Mouse (Mus musculus) liver, embryonic 14.5 days (tissue): ENCODE data around the gene Tmem40. TPM values are rescaled to one million over a fixed set of nuclear protein-coding genes. Genes with fewer than 3 reads are reported as not detected.

Experiments
- ATAC-seq: fragments of 200-750 bp; cut with Nextera tagmentation; 2 replicates; pipeline ENCODE4 v1.8.0; 2017; ENCODE audit warnings: moderate number of reproducible peaks, mild to moderate bottlenecking, moderate library complexity; ENCODE audit not compliant: insufficient read depth
- DNase-seq, 3 experiments: peaks; one replicate each; pipeline ENCODE4 v3.0.0-alpha.2; 2012 to 2013; ENCODE audit warnings: low read depth in 3 of 3, low spot score in 3 of 3
- H3K27ac ChIP-seq: fragments of 300-500 bp; sonication (generic); 2 replicates; pipeline ENCODE4 v1.5.1; 2014; ENCODE audit warnings: moderate library complexity, mild to moderate bottlenecking, control low read depth, inconsistent platforms
- H3K27me3 ChIP-seq: fragments of 300-500 bp; sonication (generic); 2 replicates; pipeline ENCODE4 v1.6.1; 2014; ENCODE audit warnings: mild to moderate bottlenecking, low read length, moderate library complexity; ENCODE audit not compliant: control insufficient read depth, insufficient read depth
- H3K36me3 ChIP-seq: fragments of 300-500 bp; sonication (generic); replicated peaks from 2 replicates; pipeline ENCODE4 v1.6.1; 2014; ENCODE audit warnings: low read depth; ENCODE audit not compliant: control insufficient read depth, insufficient read depth
- H3K4me1 ChIP-seq, 2 experiments: fragments of 200-500 bp in 1 of 2; fragments of 300-500 bp in 1 of 2; sonication (generic) in 1 of 2; replicated peaks; 2 replicates each; pipeline ENCODE4 v1.6.1; 2012 to 2014; ENCODE audit warnings: antibody characterized with exemption in 1 of 2, inconsistent platforms in 1 of 2, low read length in 1 of 2; ENCODE audit not compliant: control insufficient read depth in 2 of 2, insufficient read depth in 2 of 2
- H3K4me2 ChIP-seq: fragments of 300-500 bp; sonication (generic); 2 replicates; pipeline ENCODE4 v1.6.1; 2014; ENCODE audit warnings: low read depth, mild to moderate bottlenecking, control low read depth, moderate library complexity
- H3K4me3 ChIP-seq, 2 experiments: fragments of 200-500 bp in 1 of 2; fragments of 300-500 bp in 1 of 2; sonication (generic) in 1 of 2; 2 replicates each; pipeline ENCODE4 v1.5.1; 2012 to 2014; ENCODE audit warnings: low read depth in 2 of 2, low read length in 2 of 2, mild to moderate bottlenecking in 2 of 2, control low read depth in 1 of 2, inconsistent platforms in 1 of 2, moderate library complexity in 1 of 2; ENCODE audit not compliant: insufficient read depth in 1 of 2
- H3K9ac ChIP-seq: fragments of 300-500 bp; sonication (generic); replicated peaks from 2 replicates; pipeline ENCODE4 v1.6.1; 2014; ENCODE audit warnings: mild to moderate bottlenecking, control low read depth, moderate library complexity
- H3K9me3 ChIP-seq: fragments of 300-500 bp; sonication (generic); 2 replicates; pipeline ENCODE4 v1.6.1; 2016; ENCODE audit warnings: low read length, mixed read lengths; ENCODE audit not compliant: control insufficient read depth
- CTCF ChIP-seq: IDR thresholded peaks from 2 replicates; pipeline ENCODE4 v1.5.1; 2016; ENCODE audit warnings: antibody characterized with exemption, low read depth, control low read depth
- EP300 ChIP-seq: IDR thresholded peaks from 2 replicates; pipeline ENCODE4 v1.6.1; 2016; ENCODE audit warnings: antibody characterized with exemption, low read depth
- WGBS: fragments of 180-500 bp; shearing (Covaris S2); extraction: QIAGEN DNeasy Blood & Tissue Kit; methylation state at CpG from one replicate; pipeline ENCODE4 v1.1.7; 2014; ENCODE audit not compliant: insufficient replicate concordance; 5-methylcytosine and 5-hydroxymethylcytosine counted together
- polyA plus RNA-seq, 2 experiments: library from polyadenylated mRNA; depleted of rRNA in 1 of 2; stranded (reverse) in 1 of 2; unstranded in 1 of 2; fragments of >200 nt; fragmentation: Nextera tagmentation in 1 of 2; extraction: Ambion mirVana in 1 of 2; gene quantifications; 2 replicates each; pipeline versions ENCODE4 v1.2.1 to v1.2.3; 2012 to 2014

Gene Tmem40
- polyA plus RNA-seq, 2 experiments = 19.4 to 19.8 TPM

DNA sequence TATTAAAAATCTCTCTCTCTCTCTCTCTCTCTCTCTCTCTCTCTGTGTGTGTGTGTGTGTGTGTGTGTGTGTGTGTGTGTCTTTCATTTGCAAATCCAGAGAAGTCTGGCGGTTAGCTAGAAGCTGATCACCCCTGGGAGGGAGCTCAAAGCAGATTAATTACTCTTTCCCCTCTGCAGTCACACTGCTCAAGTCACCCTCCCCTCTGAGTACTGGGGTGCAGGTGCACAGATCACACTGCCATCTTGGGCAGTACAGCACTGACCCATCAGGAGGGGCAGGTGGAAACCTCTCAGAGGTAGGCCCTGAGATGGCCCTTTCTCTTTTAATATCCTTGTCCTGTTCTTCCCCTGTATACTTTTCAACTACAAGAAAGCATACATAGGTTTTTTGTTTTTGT lies 15.9 kb downstream of the Tmem40 start:
- Histone ChIP-seq H3K36me3 (no peaks in the 10 kb centered on the region), H3K27me3 (no peaks in the 10 kb centered on the region), H3K9ac (no peak overlapping the region), H3K4me2 (no peak overlapping the region), H3K4me1 (peaks cover 11 to 15% of the 10 kb centered on the region in 2 experiments), H3K4me3 (no peak overlapping the region), H3K9me3 (no peaks in the 10 kb centered on the region), H3K27ac (no peak overlapping the region)
- WGBS = 82% methylated on average over 1 of the region's 1 CpGs
- TF ChIP-seq EP300 (no peak), CTCF (no peak)
- DNase-seq = no peak
- no peak for ATAC-seq

GRCm38 (mm10) chr6:115743569-115743968 lies 18.6 kb downstream of the Tmem40 start:
- peak overlapping the region; percentile 53 for H3K27ac ChIP-seq
- H3K4me2 ChIP-seq = no peak overlapping the region
- WGBS = 5% methylated on average over 1 of the region's 1 CpGs
- H3K9ac ChIP-seq = no peak overlapping the region
- no peaks in the 10 kb centered on the region for H3K36me3 ChIP-seq
- no peak overlapping the region for H3K4me3 ChIP-seq
- TF ChIP-seq CTCF (peak; percentile 38), EP300 (no peak)
- H3K9me3 ChIP-seq = no peaks in the 10 kb centered on the region
- peaks cover 11 to 18% of the 10 kb centered on the region in 2 experiments for H3K4me1 ChIP-seq
- ATAC-seq = peak; percentile 91
- DNase-seq = peak; percentile 58 to 74 (median 59)
- no peaks in the 10 kb centered on the region for H3K27me3 ChIP-seq

DNA sequence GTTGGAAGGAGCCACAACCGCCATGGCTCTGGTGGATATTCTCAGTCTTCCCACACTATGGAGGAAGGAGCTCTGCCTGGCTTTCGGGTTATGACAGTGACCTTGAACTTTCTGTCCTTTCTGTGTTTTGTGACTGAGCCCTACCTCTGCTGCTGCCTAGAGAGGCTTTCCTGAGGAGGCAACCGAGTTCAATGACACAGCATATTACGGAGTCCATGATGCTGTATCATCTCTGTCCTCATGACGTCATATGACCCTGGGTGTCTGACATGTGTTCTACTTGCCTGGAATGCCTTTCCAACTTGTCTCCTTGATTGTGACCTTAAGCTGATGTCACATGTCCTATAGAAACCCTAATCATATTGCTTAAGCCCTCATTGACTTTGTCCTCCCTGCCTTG lies 23.2 kb downstream of the Tmem40 start:
- H3K27me3 ChIP-seq = no peaks in the 10 kb centered on the region
- peaks cover 11 to 12% of the 10 kb centered on the region in 2 experiments for H3K4me1 ChIP-seq
- H3K9me3 ChIP-seq = no peaks in the 10 kb centered on the region
- H3K4me2 ChIP-seq = no peak overlapping the region
- H3K36me3 ChIP-seq = no peaks in the 10 kb centered on the region
- H3K27ac ChIP-seq = no peak overlapping the region
- WGBS = 72% methylated on average over 5 of the region's 5 CpGs
- DNase-seq (no peak), ATAC-seq (peak; percentile 48)
- no peak overlapping the region for H3K9ac ChIP-seq
- H3K4me3 ChIP-seq = no peak overlapping the region
- TF ChIP-seq EP300 (no peak), CTCF (no peak)

DNA sequence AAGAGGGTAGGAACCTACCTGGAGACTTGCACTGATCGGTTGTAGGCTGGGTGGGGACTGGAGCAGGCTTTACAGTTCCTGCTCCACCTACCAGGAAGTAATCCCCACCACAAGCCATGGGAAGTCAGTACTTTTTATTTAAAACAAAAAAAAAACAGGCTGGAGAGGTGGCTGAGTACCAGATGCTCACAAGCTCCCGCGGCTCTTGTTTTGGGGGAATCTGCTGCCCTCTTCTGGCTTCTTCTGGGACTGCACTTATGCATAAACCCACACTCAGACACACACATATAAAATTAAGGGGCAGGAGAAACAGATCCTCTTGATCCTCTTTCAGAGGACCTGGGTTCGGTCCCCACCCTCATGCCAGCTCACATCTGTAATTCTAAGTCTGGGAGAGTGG lies 27.3 kb downstream of the Tmem40 start:
- TF ChIP-seq EP300 (no peak), CTCF (peak; percentile 64)
- ATAC-seq (no peak), DNase-seq (no peak)
- H3K9ac ChIP-seq = no peak overlapping the region
- no peaks in the 10 kb centered on the region for H3K9me3 ChIP-seq
- H3K27ac ChIP-seq = no peak overlapping the region
- no peaks in the 10 kb centered on the region for H3K27me3 ChIP-seq
- H3K36me3 ChIP-seq = no peaks in the 10 kb centered on the region
- 59% methylated on average over 4 of the region's 4 CpGs for WGBS
- H3K4me2 ChIP-seq = no peak overlapping the region
- no peak overlapping the region for H3K4me3 ChIP-seq
- peaks cover 0 to 3% of the 10 kb centered on the region in 2 experiments; a peak in 2 of 4 replicates for H3K4me1 ChIP-seq

- Histone ChIP-seq H3K27me3 (no peaks in the 10 kb centered on the region), H3K9me3 (no peaks in the 10 kb centered on the region), H3K4me1 (no peaks in the 10 kb centered on the region), H3K4me3 (no peak overlapping the region), H3K36me3 (no peaks in the 10 kb centered on the region), H3K4me2 (no peak overlapping the region), H3K9ac (no peak overlapping the region), H3K27ac (no peak overlapping the region)
- no peak for DNase-seq
- ATAC-seq = no peak
- TF ChIP-seq EP300 (no peak), CTCF (no peak)
- 82% methylated on average over 22 of the region's 22 CpGs for WGBS
Observed at GRCm38 (mm10) chr6:115732341-115732928, 29.8 kb downstream of the Tmem40 start.
